Mouse (Mus musculus) MEL (cell line): ENCODE measurements around the gene Cdk14. TPM values are rescaled to one million over a fixed set of nuclear protein-coding genes. Genes with fewer than 3 reads are reported as not detected.

Experiments used
- DNase-seq: peaks from one replicate; pipeline ENCODE4 v3.0.0; 2011; ENCODE audit warnings: low read depth, low spot score
- H3K27ac ChIP-seq: 2 replicates; pipeline ENCODE4 v1.5.1; 2012; ENCODE audit warnings: low read depth, mild to moderate bottlenecking, control low read depth, low read length, moderate library complexity; ENCODE audit not compliant: control insufficient read depth
- H3K27me3 ChIP-seq, 2 experiments: fragments of 150-350 bp in 1 of 2; sonication (generic) in 1 of 2; 2 replicates each; pipeline ENCODE4 v1.6.1; 2012; ENCODE audit warnings: low read length in 2 of 2, mild to moderate bottlenecking in 2 of 2, improper control_type of control experiment in 1 of 2, moderate library complexity in 1 of 2; ENCODE audit not compliant: insufficient read depth in 2 of 2, control insufficient read depth in 1 of 2
- H3K36me3 ChIP-seq, 2 experiments: 2 replicates each; pipeline ENCODE4 v1.6.1; 2012 to 2014; ENCODE audit warnings: low read length in 2 of 2, improper control_type of control experiment in 1 of 2, inconsistent platforms in 1 of 2, mild to moderate bottlenecking in 1 of 2; ENCODE audit not compliant: insufficient read depth in 2 of 2, control insufficient read depth in 1 of 2
- H3K4me1 ChIP-seq, 2 experiments: fragments of 150-350 bp in 1 of 2; sonication (generic) in 1 of 2; 2 replicates each; pipeline ENCODE4 v1.6.1; 2012; ENCODE audit warnings: low read length in 2 of 2, improper control_type of control experiment in 1 of 2, mild to moderate bottlenecking in 1 of 2; ENCODE audit not compliant: insufficient read depth in 2 of 2, control insufficient read depth in 1 of 2
- H3K4me3 ChIP-seq, 2 experiments: fragments of 150-350 bp in 1 of 2; sonication (generic) in 1 of 2; 2 replicates each; pipeline ENCODE4 v1.5.1; 2012; ENCODE audit warnings: low read depth in 2 of 2, low read length in 2 of 2, mild to moderate bottlenecking in 2 of 2, moderate library complexity in 2 of 2, control low read depth in 1 of 2, improper control_type of control experiment in 1 of 2; ENCODE audit not compliant: control insufficient read depth in 1 of 2, insufficient read depth in 1 of 2
- H3K79me2 ChIP-seq: 2 replicates; pipeline ENCODE4 v1.6.1; 2012; ENCODE audit warnings: mild to moderate bottlenecking, low read length, moderate library complexity; ENCODE audit not compliant: control insufficient read depth, poor library complexity, insufficient read depth
- H3K9ac ChIP-seq: 2 replicates; pipeline ENCODE4 v1.6.1; 2012; ENCODE audit warnings: low read depth, mild to moderate bottlenecking, control low read depth, low read length, moderate library complexity; ENCODE audit not compliant: control insufficient read depth, poor library complexity, severe bottlenecking
- H3K9me3 ChIP-seq: fragments of 150-350 bp; sonication (generic); replicated peaks from 2 replicates; pipeline ENCODE4 v1.6.1; 2012; ENCODE audit warnings: mild to moderate bottlenecking, low read length, improper control_type of control experiment, moderate library complexity; ENCODE audit not compliant: insufficient read depth
- CHD2 ChIP-seq: IDR thresholded peaks from 2 replicates; pipeline ENCODE4 v1.6.1; 2011; ENCODE audit warnings: low read length, improper control_type of control experiment
- E2F4 ChIP-seq: IDR thresholded peaks from 2 replicates; pipeline ENCODE4 v1.6.1; 2011; ENCODE audit warnings: low read depth, low read length, improper control_type of control experiment, borderline replicate concordance
- EP300 ChIP-seq, 2 experiments: IDR thresholded peaks; 2 replicates each; pipeline ENCODE4 v1.6.1; 2011; ENCODE audit warnings: improper control_type of control experiment in 2 of 2, low read length in 2 of 2, low read depth in 1 of 2, mild to moderate bottlenecking in 1 of 2
- ETS1 ChIP-seq: IDR thresholded peaks from 2 replicates; pipeline ENCODE4 v1.6.1; 2012; ENCODE audit warnings: low read depth, mild to moderate bottlenecking, inconsistent platforms, low read length, improper control_type of control experiment, moderate library complexity
- GABPA ChIP-seq: IDR thresholded peaks from 2 replicates; pipeline ENCODE4 v1.6.1; 2012; ENCODE audit warnings: low read depth, mild to moderate bottlenecking, inconsistent platforms, low read length, improper control_type of control experiment, moderate library complexity
- GATA1 ChIP-seq: IDR thresholded peaks from 2 replicates; pipeline ENCODE4 v1.6.1; 2011; ENCODE audit warnings: low read depth, low read length, improper control_type of control experiment
- HCFC1 ChIP-seq: IDR thresholded peaks from 2 replicates; pipeline ENCODE4 v1.6.1; 2012; ENCODE audit warnings: low read depth, mild to moderate bottlenecking, inconsistent platforms, low read length, improper control_type of control experiment, moderate library complexity
- JUND ChIP-seq: IDR thresholded peaks from 2 replicates; pipeline ENCODE4 v1.6.1; 2011; ENCODE audit warnings: low read depth, mild to moderate bottlenecking, improper control_type of control experiment, low read length
- MAZ ChIP-seq: IDR thresholded peaks from 2 replicates; pipeline ENCODE4 v1.6.1; 2012; ENCODE audit warnings: low read depth, mild to moderate bottlenecking, inconsistent platforms, low read length, improper control_type of control experiment
- MEF2A ChIP-seq: IDR thresholded peaks from 2 replicates; pipeline ENCODE4 v1.6.1; 2014; ENCODE audit warnings: low read depth, mild to moderate bottlenecking, inconsistent platforms, low read length, improper control_type of control experiment; ENCODE audit not compliant: poor library complexity, insufficient replicate concordance, severe bottlenecking; ENCODE audit errors: extremely low read depth
- MYC ChIP-seq: IDR thresholded peaks from 2 replicates; pipeline ENCODE4 v1.6.1; 2011; ENCODE audit warnings: low read depth, mild to moderate bottlenecking, low read length, improper control_type of control experiment, moderate library complexity
- NELFE ChIP-seq: IDR thresholded peaks from 2 replicates; pipeline ENCODE4 v1.6.1; 2011; ENCODE audit warnings: low read depth, low read length, improper control_type of control experiment
- POLR2A ChIP-seq, 2 experiments: IDR thresholded peaks; 2 replicates each; pipeline ENCODE4 v1.6.1; 2011 to 2012; ENCODE audit warnings: low read length in 2 of 2, mild to moderate bottlenecking in 2 of 2, control low read depth in 1 of 2, improper control_type of control experiment in 1 of 2, low read depth in 1 of 2, moderate library complexity in 1 of 2; ENCODE audit not compliant: control insufficient read depth in 1 of 2, insufficient read depth in 1 of 2, poor library complexity in 1 of 2
- RAD21 ChIP-seq: IDR thresholded peaks from 2 replicates; pipeline ENCODE4 v1.6.1; 2011; ENCODE audit warnings: mild to moderate bottlenecking, low read depth, low read length, improper control_type of control experiment
- RCOR1 ChIP-seq: IDR thresholded peaks from 2 replicates; pipeline ENCODE4 v1.6.1; 2012; ENCODE audit warnings: low read depth, mild to moderate bottlenecking, inconsistent platforms, low read length, improper control_type of control experiment
- TAL1 ChIP-seq: IDR thresholded peaks from 2 replicates; pipeline ENCODE4 v1.6.1; 2012; ENCODE audit warnings: mild to moderate bottlenecking, inconsistent platforms, low read length, moderate library complexity, mixed read lengths
- UBTF ChIP-seq: IDR thresholded peaks from 2 replicates; pipeline ENCODE4 v1.6.1; 2012; ENCODE audit warnings: low read depth, mild to moderate bottlenecking, inconsistent platforms, low read length, improper control_type of control experiment, moderate library complexity, borderline replicate concordance; ENCODE audit not compliant: insufficient read depth
- USF2 ChIP-seq, 2 experiments: IDR thresholded peaks; 2 replicates each; pipeline ENCODE4 v1.6.1; 2011 to 2012; ENCODE audit warnings: improper control_type of control experiment in 2 of 2, low read length in 2 of 2, borderline replicate concordance in 1 of 2, inconsistent platforms in 1 of 2, low read depth in 1 of 2, mild to moderate bottlenecking in 1 of 2; ENCODE audit not compliant: insufficient read depth in 1 of 2
- ZC3H11A ChIP-seq: IDR thresholded peaks from 2 replicates; pipeline ENCODE4 v1.6.1; 2012; ENCODE audit warnings: low read depth, mild to moderate bottlenecking, inconsistent platforms, low read length, improper control_type of control experiment
- ZKSCAN1 ChIP-seq: IDR thresholded peaks from 2 replicates; pipeline ENCODE4 v1.6.1; 2012; ENCODE audit warnings: low read depth, mild to moderate bottlenecking, inconsistent platforms, low read length, improper control_type of control experiment, moderate library complexity
- ZMIZ1 ChIP-seq: IDR thresholded peaks from 2 replicates; pipeline ENCODE4 v1.6.1; 2012; ENCODE audit warnings: low read depth, mild to moderate bottlenecking, inconsistent platforms, low read length, improper control_type of control experiment, moderate library complexity
- polyA plus RNA-seq, 2 experiments: library from polyadenylated mRNA; stranded (reverse) in 1 of 2; unstranded in 1 of 2; fragments of >175 nt in 1 of 2; fragments of >200 nt in 1 of 2; gene quantifications; 2 replicates each; pipeline versions ENCODE4 v1.2.1 to v1.2.4; 2012; ENCODE audit warnings: low replicate concordance in 2 of 2, low read depth in 1 of 2; ENCODE audit not compliant: insufficient read length in 2 of 2, insufficient read depth in 1 of 2, missing spikeins in 1 of 2
- total RNA-seq: library from RNA; depleted of rRNA; stranded (reverse); fragments of 300-350 nt; gene quantifications from 2 replicates; pipeline ENCODE4 v1.2.3, GENCODE M21; 2012

The Cdk14 gene
- total and polyA plus RNA-seq, 3 experiments: not detected

- no peak overlapping the region for H3K27ac ChIP-seq
- TF ChIP-seq USF2 (IDR thresholded peaks at IDR 0.05; ENCODE audit: borderline replicate concordance in 1 of 2, insufficient read depth in 1 of 2, low read depth in 1 of 2, low read length in 2 of 2): no peak
- TF ChIP-seq MAZ: no peak
- no peak for TF ChIP-seq UBTF
- no peak for TF ChIP-seq GATA1
- TF ChIP-seq HCFC1: no peak
- TF ChIP-seq GABPA: no peak
- no peak for TF ChIP-seq E2F4
- no peak for TF ChIP-seq TAL1
- TF ChIP-seq ZKSCAN1: no peak
- no peak for TF ChIP-seq ETS1
- TF ChIP-seq RAD21: no peak
- TF ChIP-seq MYC: no peak
- no peak for TF ChIP-seq NELFE
- no peak for TF ChIP-seq ZMIZ1
- no peak for TF ChIP-seq EP300 (IDR thresholded peaks at IDR 0.05; ENCODE audit: low read depth in 1 of 2, low read length in 2 of 2)
- no peak for TF ChIP-seq MEF2A
- TF ChIP-seq, all 39 proteins: peak for 0
- Histone ChIP-seq H3K79me2 (no peaks in the 10 kb centered on the region), H3K4me1 (no peaks in the 10 kb centered on the region), H3K27me3 (no peaks in the 10 kb centered on the region), H3K4me3 (no peak overlapping the region), H3K36me3 (no peaks in the 10 kb centered on the region), H3K9ac (no peak overlapping the region), H3K9me3 (no peaks in the 10 kb centered on the region)
- no peak for DNase-seq
Measured at GRCm38 (mm10) chr5:5164326-5164725, 255.8 kb downstream of the Cdk14 start.

- Histone ChIP-seq H3K9ac (no peak overlapping the region), H3K4me1 (no peaks in the 10 kb centered on the region), H3K9me3 (no peaks in the 10 kb centered on the region), H3K27ac (no peak overlapping the region), H3K27me3 (no peaks in the 10 kb centered on the region), H3K36me3 (no peaks in the 10 kb centered on the region), H3K4me3 (no peak overlapping the region), H3K79me2 (no peaks in the 10 kb centered on the region)
- no peak for TF ChIP-seq HCFC1
- no peak for TF ChIP-seq RCOR1
- TF ChIP-seq JUND: no peak
- no peak for TF ChIP-seq ZKSCAN1
- no peak for TF ChIP-seq CHD2
- TF ChIP-seq POLR2A (IDR thresholded peaks at IDR 0.05; ENCODE audit: control insufficient read depth in 1 of 2, insufficient read depth in 1 of 2, low read depth in 1 of 2, low read length in 2 of 2, poor library complexity in 1 of 2): no peak
- no peak for TF ChIP-seq ZC3H11A
- no peak for TF ChIP-seq MYC
- no peak for TF ChIP-seq GABPA
- DNase-seq: no peak
Measured at GRCm38 (mm10) chr5:5163823-5164222, 256.3 kb downstream of the Cdk14 start.
